Mouse (Mus musculus) ES-CJ7 (cell line): Measurements from ENCODE around the gene Urm1.
A peak's percentile ranks its signal among the peaks of the same experiment; 100 is the strongest.
"Not testable (repeated sequence)": the region's sequence is repeated elsewhere in the genome, so short reads cannot be mapped to it uniquely, and the experiment has no call there.

ENCODE experiments used
- DNase-seq: peaks from one replicate; pipeline ENCODE4 v3.0.0; 2011; ENCODE audit warnings: low read depth, low spot score

Gene Urm1

DNA sequence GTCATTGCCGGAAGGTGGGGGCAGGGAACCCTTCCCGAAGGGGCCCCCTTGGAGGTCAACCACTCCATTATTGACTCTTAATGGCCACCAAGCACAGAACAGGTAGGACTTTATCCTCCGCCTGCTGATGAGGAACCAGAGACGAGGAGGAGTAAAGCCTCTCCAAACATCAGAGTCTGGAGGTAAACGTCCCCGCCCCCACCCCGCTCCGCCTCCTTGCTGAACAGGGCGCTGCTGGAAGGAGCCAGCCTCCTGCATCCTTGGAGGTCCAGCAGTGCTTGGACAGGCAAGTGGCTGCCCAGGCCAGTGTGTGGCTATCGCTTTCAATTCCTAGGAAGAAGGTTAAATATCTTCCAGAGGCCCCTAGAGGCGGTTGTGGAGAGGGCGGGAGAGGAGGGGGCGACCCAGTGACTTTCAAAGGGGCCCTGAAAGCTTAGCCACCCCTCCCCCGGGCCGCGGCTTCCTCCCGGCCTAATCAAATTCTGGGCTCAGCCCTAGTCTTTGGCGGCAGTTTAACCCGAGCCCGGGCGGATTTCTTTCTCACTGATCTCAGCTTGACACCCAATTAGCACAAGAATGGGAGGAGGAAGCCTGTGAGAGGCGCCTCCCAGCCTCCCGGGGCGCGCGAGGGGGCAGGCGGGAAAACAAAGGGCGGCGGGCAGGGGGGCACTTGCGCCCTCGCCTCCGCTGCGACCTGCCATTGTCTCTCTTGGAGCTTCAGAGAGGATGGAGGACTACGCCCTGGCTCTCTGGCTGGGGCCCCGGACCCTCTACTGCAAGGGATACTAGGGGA, at the start of gene Urm1:
Urm1 (plus strand) TSS at position 51 of the 793 bp plus-strand sequence.
- DNase-seq, result peak; percentile 98

- peak; percentile 76 for DNase-seq
Measured at GRCm38 (mm10) chr2:29770162-29770561, 49.7 kb upstream of the Urm1 start.

- DNase-seq, result no peak
Measured at GRCm38 (mm10) chr2:29771611-29772461, 48.0 kb upstream of the Urm1 start.

- DNase-seq, result no peak
Measured at GRCm38 (mm10) chr2:29773323-29773722, 46.6 kb upstream of the Urm1 start.

DNA sequence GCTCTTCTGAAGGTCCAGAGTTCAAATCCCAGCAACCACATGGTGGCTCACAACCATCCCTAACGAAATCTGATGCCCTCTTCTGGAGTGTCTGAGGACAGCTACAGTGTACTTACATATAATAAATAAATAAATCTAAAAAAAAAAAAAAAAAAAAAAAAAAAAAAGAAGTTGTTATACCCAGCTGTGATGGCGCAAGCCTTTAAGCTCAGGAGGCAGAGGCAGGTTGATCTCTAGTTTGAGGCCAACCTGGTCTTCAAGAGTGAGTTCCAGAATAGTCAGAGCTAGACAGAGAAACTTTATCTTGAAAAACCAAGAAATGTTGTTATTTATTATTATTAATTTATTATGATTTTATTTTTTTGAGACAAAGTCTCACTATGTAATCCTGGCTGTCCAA, 38.6 kb upstream of the Urm1 start:
- DNase-seq, result not testable (repeated sequence)

GRCm38 (mm10) chr2:29784290-29784689, 35.6 kb upstream of the Urm1 start:
- DNase-seq, result no peak

GRCm38 (mm10) chr2:29787104-29787917, 32.6 kb upstream of the Urm1 start, which contains the start of gene Coq4:
Gene Coq4, plus strand, starts transcription at chr2:29787493.
- peak; percentile 95 for DNase-seq

- peak; percentile 77 for DNase-seq
Measured at GRCm38 (mm10) chr2:29787937-29788681, 31.8 kb upstream of the Urm1 start, which contains the start of gene Trub2. Gene Trub2, minus strand, starts transcription at chr2:29788502.

GRCm38 (mm10) chr2:29792772-29793487, 26.9 kb upstream of the Urm1 start:
- no peak for DNase-seq

- peak; percentile 89 for DNase-seq
Measured at GRCm38 (mm10) chr2:29802075-29802826, 17.6 kb upstream of the Urm1 start, which contains the start of gene Slc27a4. Gene Slc27a4, plus strand, starts transcription at chr2:29802634.

GRCm38 (mm10) chr2:29802827-29803201, 17.1 kb upstream of the Urm1 start:
- no peak for DNase-seq

DNA sequence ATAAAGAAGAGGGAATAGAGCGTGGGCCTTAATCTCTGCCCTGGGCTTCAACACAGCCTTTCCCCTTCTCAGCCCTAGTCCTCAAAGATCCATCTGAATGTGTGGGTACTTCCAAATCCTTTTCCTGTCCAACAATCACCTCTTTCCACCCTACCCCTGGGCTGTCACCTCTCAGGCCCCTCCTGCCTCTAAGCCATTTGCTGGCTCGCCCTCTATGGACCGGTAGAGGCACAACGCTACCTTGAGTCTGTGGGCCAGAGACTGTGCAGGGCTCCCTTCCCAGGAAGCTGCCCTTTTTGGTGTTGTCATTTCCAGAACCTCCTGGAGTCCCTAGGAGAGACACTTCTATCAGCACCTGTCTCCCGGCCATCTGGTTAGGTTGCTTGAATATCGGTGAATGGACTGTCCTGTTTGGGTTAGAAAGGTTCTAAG, 16.5 kb upstream of the Urm1 start:
- DNase-seq, result peak; percentile 65

GRCm38 (mm10) chr2:29815678-29816371, 4.0 kb upstream of the Urm1 start:
- DNase-seq, result no peak

GRCm38 (mm10) chr2:29817426-29818232, 2.2 kb upstream of the Urm1 start:
- peak; percentile 90 for DNase-seq

- DNase-seq, result no peak
Measured at GRCm38 (mm10) chr2:29819363-29819762, 512 bp upstream of the Urm1 start.

DNA sequence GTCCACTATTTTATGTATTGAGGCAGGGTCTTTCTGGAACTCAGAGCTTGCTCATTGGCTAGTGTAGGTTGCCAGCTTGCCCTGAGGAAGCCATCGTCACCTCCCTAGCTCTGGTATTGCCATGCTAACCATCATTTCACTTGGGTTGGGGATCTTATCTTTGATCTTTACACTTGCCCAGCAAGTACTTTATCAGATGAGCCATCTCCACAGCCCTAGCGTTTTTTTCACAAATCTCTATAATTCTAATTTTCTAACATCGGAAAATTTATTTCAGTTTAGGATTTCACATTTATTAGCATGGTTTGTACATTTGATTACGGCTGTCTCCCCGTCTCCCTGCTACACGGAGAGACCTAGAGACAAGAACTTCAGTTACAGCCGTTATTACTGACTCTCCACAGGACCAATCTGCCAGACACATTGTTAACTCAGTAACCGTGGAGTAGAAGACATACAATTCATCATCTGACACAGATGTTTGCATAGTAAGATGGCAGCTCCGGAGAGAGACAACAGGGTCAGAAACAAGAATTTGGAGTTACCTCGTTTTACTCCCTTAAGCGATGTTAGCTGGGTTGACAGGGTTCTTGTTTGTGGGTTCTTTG, 6.5 kb downstream of the Urm1 start:
- DNase-seq, result no peak

DNA sequence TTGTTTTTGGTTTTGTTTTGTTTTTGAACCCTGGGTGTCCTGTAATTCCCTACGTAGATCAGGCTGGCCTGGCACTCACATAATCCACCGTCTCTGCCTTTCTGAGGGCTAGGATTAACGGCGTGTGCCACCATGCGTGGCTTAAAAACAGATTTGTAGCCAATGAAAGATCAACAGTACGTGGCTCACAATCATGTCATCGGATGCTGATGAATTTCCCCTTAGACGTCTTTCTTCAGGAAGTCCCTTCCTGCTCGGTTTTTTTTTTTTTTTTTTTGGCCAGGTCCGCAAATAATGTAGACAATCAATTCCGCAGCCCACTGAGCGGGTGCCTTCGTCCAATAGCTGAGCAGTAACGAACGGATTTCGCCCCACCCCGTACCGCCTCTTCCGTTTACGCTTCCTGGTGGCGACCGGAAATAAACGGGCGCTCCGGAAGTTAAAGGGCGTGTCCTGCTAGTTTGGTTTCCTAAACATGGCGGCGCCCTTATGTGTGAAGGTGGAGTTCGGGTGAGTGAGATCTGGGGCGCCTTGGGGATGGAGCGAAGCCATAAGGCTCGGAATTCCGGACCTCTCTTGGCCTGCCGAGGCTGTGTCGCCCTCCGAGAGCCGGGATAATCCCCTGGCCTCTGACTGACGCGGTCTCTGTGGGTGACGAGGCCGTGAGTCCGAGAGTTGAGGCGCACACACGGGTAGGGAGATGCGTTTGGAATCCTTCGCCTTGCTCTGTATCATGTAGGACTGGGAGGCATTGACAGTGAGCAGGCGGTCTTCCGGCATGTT, 7.2 kb downstream of the Urm1 start:
- DNase-seq, result peak; percentile 98
